Mouse (Mus musculus) stomach, embryonic 16.5 days (tissue): ENCODE data around the gene Taf10. TPM values are rescaled to one million over a fixed set of nuclear protein-coding genes. Genes with fewer than 3 reads are reported as not detected.
"Not testable (repeated sequence)": the region's sequence is repeated elsewhere in the genome, so short reads cannot be mapped to it uniquely, and the experiment has no call there.

ENCODE experiments used
- ATAC-seq: fragments of 200-750 bp; cut with Nextera tagmentation; 2 replicates; pipeline ENCODE4 v1.8.0; 2017; ENCODE audit warnings: moderate number of reproducible peaks, moderate TSS enrichment; ENCODE audit not compliant: insufficient read depth, low FRiP score
- H3K27ac ChIP-seq: fragments of 300-500 bp; sonication (generic); 2 replicates; pipeline ENCODE4 v1.5.1; 2014; ENCODE audit warnings: low read length
- H3K27me3 ChIP-seq: fragments of 300-500 bp; sonication (generic); 2 replicates; pipeline ENCODE4 v1.6.1; 2014; ENCODE audit warnings: low read length, control low read depth, mixed read lengths; ENCODE audit not compliant: control insufficient read depth, insufficient read depth
- H3K36me3 ChIP-seq: fragments of 300-500 bp; sonication (generic); 2 replicates; pipeline ENCODE4 v1.6.1; 2014; ENCODE audit warnings: low read length; ENCODE audit not compliant: control insufficient read depth, insufficient read depth
- H3K4me1 ChIP-seq: fragments of 300-500 bp; sonication (generic); 2 replicates; pipeline ENCODE4 v1.6.1; 2014; ENCODE audit warnings: low read length, control low read depth, mixed read lengths; ENCODE audit not compliant: control insufficient read depth, insufficient read depth
- H3K4me2 ChIP-seq: fragments of 300-500 bp; sonication (generic); 2 replicates; pipeline ENCODE4 v1.6.1; 2014; ENCODE audit warnings: low read depth, low read length, mixed read lengths
- H3K4me3 ChIP-seq: fragments of 300-500 bp; sonication (generic); replicated peaks from 2 replicates; pipeline ENCODE4 v1.5.1; 2014; ENCODE audit warnings: mild to moderate bottlenecking, low read length
- H3K9ac ChIP-seq: fragments of 300-500 bp; sonication (generic); 2 replicates; pipeline ENCODE4 v1.6.1; 2014; ENCODE audit warnings: low read length
- H3K9me3 ChIP-seq: fragments of 300-500 bp; sonication (generic); replicated peaks from 2 replicates; pipeline ENCODE4 v1.6.1; 2016; ENCODE audit warnings: low read length, control low read depth; ENCODE audit not compliant: control insufficient read depth
- WGBS: fragments of 180-500 bp; shearing (Covaris S2); extraction: QIAGEN DNeasy Blood & Tissue Kit; methylation state at CpG from one replicate; pipeline ENCODE4 v1.1.7; 2014; 5-methylcytosine and 5-hydroxymethylcytosine counted together
- polyA plus RNA-seq: library from polyadenylated mRNA; unstranded; fragments of >200 nt; fragmentation: Nextera tagmentation; extraction: Ambion mirVana; gene quantifications from 2 replicates; pipeline ENCODE4 v1.2.1, GENCODE M21; 2015

Taf10 gene
- polyA plus RNA-seq, 1 experiment from 2014 or later: 72.5 TPM

DNA sequence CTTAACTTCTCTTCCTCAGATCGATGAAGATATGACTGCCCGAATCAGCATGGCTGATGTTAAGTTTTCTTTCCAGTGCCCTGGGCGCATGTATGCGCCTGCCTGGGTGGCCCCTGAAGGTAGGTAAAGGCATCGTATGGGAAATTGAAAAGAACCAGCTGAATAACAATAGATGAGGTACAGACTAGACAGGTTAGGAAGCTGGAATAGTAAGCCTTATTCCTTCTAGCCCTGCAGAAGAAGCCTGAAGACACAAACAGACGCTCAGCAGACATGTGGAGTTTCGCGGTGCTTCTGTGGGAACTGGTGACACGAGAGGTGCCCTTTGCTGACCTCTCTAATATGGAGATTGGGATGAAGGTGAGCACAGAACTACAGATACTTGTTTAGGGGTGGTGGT is 2.2 kb downstream of the Taf10 start:
- Histone ChIP-seq H3K4me1 (peaks cover 27% of the 10 kb centered on the region), H3K9me3 (no peaks in the 10 kb centered on the region), H3K27me3 (no peaks in the 10 kb centered on the region), H3K4me3 (no peak overlapping the region), H3K27ac (no peak overlapping the region), H3K36me3 (peaks cover 14% of the 10 kb centered on the region), H3K4me2 (no peak overlapping the region), H3K9ac (no peak overlapping the region)
- ATAC-seq: no peak
- WGBS: 89% methylated on average over 9 of the region's 9 CpGs

DNA sequence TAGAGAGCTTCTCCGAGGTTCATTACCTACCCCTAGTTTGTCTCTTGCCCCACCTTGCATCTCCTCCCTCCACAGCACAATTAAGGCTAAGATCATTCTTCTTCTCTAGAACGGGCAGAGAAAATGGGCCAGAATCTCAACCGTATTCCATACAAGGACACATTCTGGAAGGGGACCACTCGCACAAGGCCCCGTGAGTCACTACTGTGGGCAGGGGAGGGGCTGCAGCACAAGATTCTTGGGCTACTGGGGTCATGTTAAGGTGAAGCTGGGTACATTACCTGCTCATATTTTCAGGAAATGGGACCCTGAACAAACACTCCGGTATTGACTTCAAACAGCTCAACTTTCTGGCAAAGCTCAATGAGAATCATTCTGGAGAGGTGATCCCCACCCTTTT is 3.3 kb downstream of the Taf10 start:
- no peak overlapping the region for H3K4me3 ChIP-seq
- H3K4me2 ChIP-seq: no peak overlapping the region
- 71% methylated on average over 6 of the region's 6 CpGs for WGBS
- H3K36me3 ChIP-seq: peaks cover 14% of the 10 kb centered on the region
- no peak overlapping the region for H3K27ac ChIP-seq
- H3K27me3 ChIP-seq: no peaks in the 10 kb centered on the region
- ATAC-seq: no peak
- no peak overlapping the region for H3K9ac ChIP-seq
- no peaks in the 10 kb centered on the region for H3K9me3 ChIP-seq
- peaks cover 27% of the 10 kb centered on the region for H3K4me1 ChIP-seq

DNA sequence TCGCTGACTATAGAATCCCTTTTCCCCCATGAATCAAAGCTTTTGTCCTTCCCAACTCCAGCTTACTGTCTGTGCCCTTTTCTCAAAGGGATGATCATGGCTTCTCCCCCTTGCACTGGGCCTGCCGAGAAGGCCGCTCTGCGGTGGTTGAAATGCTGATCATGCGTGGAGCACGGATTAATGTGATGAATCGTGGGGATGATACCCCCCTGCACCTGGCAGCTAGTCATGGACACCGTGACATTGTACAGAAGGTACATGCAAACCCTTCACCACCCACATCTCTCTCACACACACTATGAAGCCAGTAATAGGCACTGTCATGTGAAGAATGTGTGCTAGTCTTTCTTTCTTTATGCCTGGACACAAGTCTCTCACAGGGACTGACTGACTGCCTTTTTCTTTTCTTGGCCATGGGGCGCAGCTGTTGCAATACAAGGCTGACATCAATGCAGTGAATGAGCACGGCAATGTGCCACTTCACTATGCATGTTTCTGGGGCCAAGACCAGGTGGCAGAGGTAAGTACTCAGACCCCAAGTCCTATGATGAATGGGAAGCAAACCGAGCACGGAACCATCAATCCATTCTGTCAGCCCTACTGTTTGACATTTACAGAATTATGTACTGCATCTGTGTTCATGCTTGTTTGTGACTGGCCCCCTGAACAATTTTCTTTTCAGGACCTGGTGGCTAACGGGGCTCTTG is 3.9 kb downstream of the Taf10 start:
- no peaks in the 10 kb centered on the region for H3K27me3 ChIP-seq
- no peak overlapping the region for H3K4me2 ChIP-seq
- H3K9ac ChIP-seq: peak overlapping the region; percentile 31; the same call in 1 of the 2 replicates
- WGBS: 87% methylated on average over 13 of the region's 13 CpGs
- no peaks in the 10 kb centered on the region for H3K9me3 ChIP-seq
- no peak overlapping the region for H3K4me3 ChIP-seq
- H3K27ac ChIP-seq: peak overlapping the region; percentile 68
- no peak for ATAC-seq
- H3K4me1 ChIP-seq: peaks cover 31% of the 10 kb centered on the region
- H3K36me3 ChIP-seq: peaks cover 14% of the 10 kb centered on the region

DNA sequence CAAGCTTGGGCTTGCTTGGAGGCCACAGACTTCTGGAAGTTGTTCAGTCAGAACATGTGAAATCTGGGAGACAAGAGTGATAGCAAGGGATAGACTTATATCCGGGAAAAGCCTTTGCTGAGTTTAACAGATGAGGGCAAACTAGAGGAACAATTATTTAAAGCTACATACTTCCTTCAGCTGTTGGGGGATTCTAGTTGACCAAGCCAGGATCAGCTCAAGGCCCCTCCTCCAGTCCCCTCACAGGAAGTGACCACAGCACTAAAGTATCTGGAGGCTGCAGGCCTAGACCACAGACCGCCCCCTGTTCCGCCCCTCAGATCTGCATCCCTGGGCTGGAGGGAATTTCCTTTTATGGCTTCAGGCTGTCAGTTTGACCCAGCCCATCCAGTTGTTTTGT is 5.2 kb downstream of the Taf10 start:
- Histone ChIP-seq H3K36me3 (peaks cover 19% of the 10 kb centered on the region), H3K4me3 (peak overlapping the region; percentile 93), H3K9ac (peak overlapping the region; percentile 59), H3K4me1 (peaks cover 31% of the 10 kb centered on the region), H3K9me3 (no peaks in the 10 kb centered on the region), H3K27ac (peak overlapping the region; percentile 97), H3K4me2 (peak overlapping the region; percentile 69), H3K27me3 (no peaks in the 10 kb centered on the region)
- ATAC-seq: peak; percentile 73
- 25% methylated on average over 3 of the region's 3 CpGs for WGBS

DNA sequence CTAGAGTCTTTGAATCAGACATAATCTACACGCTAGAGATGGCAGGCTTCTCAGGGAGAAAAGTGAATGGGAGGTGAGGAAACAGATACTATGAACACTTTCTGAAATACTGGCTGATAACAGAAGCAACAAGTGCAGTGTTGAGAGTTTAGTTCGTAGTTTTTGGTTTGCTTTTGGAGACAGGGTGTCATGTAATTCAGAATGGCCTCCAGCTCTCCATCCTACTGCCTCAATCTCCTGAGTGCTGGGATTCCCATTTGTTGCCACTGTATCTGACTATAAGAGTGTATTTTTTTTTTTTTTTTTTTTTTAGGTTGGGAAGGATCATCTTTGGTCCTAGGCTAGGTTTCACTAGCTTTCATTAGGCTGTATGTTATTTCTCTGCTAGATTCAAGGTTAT is 5.9 kb downstream of the Taf10 start:
- H3K27ac ChIP-seq: peak overlapping the region; percentile 97
- H3K9me3 ChIP-seq: no peaks in the 10 kb centered on the region
- no peaks in the 10 kb centered on the region for H3K27me3 ChIP-seq
- WGBS: 65% methylated on average over 2 of the region's 2 CpGs
- peak overlapping the region; percentile 69 for H3K4me2 ChIP-seq
- no peak for ATAC-seq
- H3K4me1 ChIP-seq: peaks cover 30% of the 10 kb centered on the region
- peak overlapping the region; percentile 60 for H3K9ac ChIP-seq
- H3K36me3 ChIP-seq: peaks cover 26% of the 10 kb centered on the region
- peak overlapping the region; percentile 93 for H3K4me3 ChIP-seq

DNA sequence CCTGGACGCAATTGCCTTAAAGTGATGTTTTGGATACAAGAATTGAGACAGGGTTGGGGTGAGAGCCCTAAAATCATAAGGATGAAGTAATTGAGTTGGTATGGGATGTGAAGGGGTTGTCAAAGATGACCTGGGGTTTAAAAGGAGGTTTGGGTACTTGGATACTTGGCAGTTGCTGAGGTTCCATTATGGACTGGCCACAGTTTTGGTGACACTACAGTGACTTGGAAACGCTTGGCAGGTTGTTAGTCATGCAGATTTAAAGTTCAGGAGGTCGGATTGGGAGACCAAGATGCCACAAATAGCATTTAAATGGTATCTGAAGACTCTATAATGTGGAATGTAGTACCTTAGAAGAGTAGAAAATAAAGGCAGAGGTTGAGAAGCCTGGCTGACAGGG is 6.5 kb downstream of the Taf10 start:
- 25% methylated on average over 3 of the region's 3 CpGs for WGBS
- ATAC-seq: no peak
- H3K27me3 ChIP-seq: no peaks in the 10 kb centered on the region
- peak overlapping the region; percentile 93 for H3K4me3 ChIP-seq
- H3K27ac ChIP-seq: peak overlapping the region; percentile 95
- H3K4me1 ChIP-seq: peaks cover 24% of the 10 kb centered on the region
- H3K36me3 ChIP-seq: peaks cover 28% of the 10 kb centered on the region
- H3K9me3 ChIP-seq: no peaks in the 10 kb centered on the region
- H3K9ac ChIP-seq: peak overlapping the region; percentile 95
- peak overlapping the region; percentile 69 for H3K4me2 ChIP-seq

DNA sequence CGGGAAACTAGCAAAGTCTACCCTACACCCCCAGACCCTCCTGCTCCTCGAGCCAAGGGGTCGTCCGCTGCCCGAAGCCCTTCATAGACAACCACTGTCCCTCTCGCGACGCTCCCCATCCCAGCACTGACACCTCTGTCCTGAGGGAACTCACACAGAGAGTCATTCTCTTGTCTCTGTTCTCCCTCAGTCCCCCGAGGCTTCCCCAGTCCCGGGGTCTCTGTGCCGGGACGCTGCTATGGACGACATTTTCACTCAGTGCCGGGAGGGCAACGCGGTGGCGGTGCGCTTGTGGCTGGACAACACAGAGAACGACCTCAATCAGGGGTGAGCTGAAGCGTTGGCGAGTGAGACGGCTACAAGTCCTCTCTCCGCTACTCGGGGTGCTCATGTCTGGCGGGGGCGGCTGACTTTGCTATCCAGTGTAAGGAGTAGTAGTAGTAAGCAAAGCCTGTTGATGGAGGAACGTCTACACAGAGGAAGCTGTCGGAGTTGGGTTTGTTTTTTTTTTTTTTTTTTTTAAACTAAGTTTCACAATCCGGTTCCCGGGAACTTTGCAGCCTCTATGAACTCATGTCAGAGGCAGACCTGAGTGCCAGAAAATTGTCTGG is 7.1 kb downstream of the Taf10 start, which contains the start of gene Rrp8:
Gene Rrp8, minus strand, starts transcription at position 475 of the 611 bp plus-strand sequence.
- peak within 1 kb of the TSS; percentile 97 for H3K27ac ChIP-seq
- H3K4me1 ChIP-seq: peaks cover 24% of the 10 kb centered on the region
- ATAC-seq: peak; percentile 0; the same call in 1 of the 2 replicates
- peak within 1 kb of the TSS; percentile 93 for H3K4me3 ChIP-seq
- under 1% methylated on average over 30 of the region's 30 CpGs for WGBS
- peak within 1 kb of the TSS; percentile 95 for H3K9ac ChIP-seq
- no peaks in the 10 kb centered on the region for H3K9me3 ChIP-seq
- H3K4me2 ChIP-seq: peak within 1 kb of the TSS; percentile 73
- no peaks in the 10 kb centered on the region for H3K27me3 ChIP-seq
- H3K36me3 ChIP-seq: peaks cover 33% of the 10 kb centered on the region

DNA sequence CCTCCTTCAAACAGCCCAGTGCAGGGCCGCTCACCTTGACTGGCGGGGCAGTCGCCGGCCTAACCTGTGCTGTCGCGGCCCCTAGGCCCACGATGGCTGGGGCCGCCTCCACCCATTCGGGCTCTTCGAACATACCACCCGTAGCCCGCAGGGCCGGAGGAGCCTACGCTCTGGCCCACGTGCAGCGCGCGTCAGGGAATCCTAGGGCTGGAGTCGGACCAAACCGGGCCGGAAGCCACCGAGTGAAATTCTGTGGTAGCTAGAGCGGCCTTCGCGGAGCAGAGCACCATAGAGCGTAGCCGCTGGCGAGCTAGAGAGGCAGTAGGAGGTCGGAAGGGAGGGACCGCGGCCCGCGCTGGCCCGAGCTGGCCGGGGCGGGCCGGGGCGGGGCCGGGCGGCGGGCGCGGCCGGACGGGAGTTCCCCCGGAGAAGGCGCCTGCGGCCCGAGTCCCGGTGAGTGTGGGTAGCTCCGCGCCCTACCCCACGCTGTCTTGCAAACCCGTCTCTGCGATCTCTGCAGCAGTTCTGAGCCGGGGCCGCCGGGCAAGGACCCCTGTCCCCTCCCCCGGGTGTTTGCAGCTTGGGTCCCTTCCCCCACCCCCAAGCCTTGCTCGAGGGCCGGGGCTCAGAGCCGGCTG is 7.8 kb downstream of the Taf10 start, which contains the start of gene Ilk:
Gene Ilk, plus strand, starts transcription at position 329 of the 638 bp plus-strand sequence.
- peak within 1 kb of the TSS; percentile 73 for H3K4me2 ChIP-seq
- H3K27ac ChIP-seq: peak within 1 kb of the TSS; percentile 95
- H3K9ac ChIP-seq: peak within 1 kb of the TSS; percentile 95
- WGBS: under 1% methylated on average over 62 of the region's 62 CpGs
- peak; percentile 98 for ATAC-seq
- H3K36me3 ChIP-seq: peaks cover 34% of the 10 kb centered on the region
- H3K4me1 ChIP-seq: peaks cover 24% of the 10 kb centered on the region
- no peaks in the 10 kb centered on the region for H3K9me3 ChIP-seq
- H3K27me3 ChIP-seq: no peaks in the 10 kb centered on the region
- H3K4me3 ChIP-seq: peak within 1 kb of the TSS; percentile 93

DNA sequence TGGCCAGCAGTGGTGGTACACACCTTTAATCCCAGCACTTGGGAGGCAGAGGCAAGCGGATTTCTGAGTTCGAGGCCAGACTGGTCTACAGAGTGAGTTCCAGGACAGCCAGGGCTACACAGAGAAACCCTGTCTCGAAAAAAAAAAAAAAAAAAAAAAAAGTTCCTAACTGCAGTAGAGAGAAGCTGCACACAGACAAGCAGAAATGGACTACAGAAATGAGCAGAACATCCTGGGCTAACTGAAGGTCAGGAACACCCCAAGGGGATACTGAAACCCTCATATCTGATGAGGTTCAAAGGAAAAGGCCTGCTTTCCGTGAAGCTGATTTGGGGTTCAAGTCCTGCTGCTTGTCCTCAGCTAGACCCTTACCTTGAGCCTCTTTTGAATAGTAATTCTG is 8.7 kb downstream of the Taf10 start:
- Histone ChIP-seq H3K4me2 (peak overlapping the region; percentile 73), H3K4me1 (peaks cover 20% of the 10 kb centered on the region), H3K27ac (peak overlapping the region; percentile 95; the same call in 1 of the 2 replicates), H3K36me3 (peaks cover 29% of the 10 kb centered on the region), H3K4me3 (peak overlapping the region; percentile 93), H3K9ac (peak overlapping the region; percentile 95)
- WGBS: 39% methylated on average over 4 of the region's 4 CpGs
- ATAC-seq, H3K9me3 ChIP-seq, H3K27me3 ChIP-seq: not testable (repeated sequence)
